Mouse (Mus musculus) embryonic fibroblast, embryonic 13.5 days (primary cell): ENCODE results near the gene Lnpep.

ENCODE experiments used
- CTCF ChIP-seq: IDR thresholded peaks from 2 replicates; pipeline ENCODE4 v1.5.1; 2011; ENCODE audit warnings: mild to moderate bottlenecking, control low read depth, low read length, moderate library complexity, borderline replicate concordance; ENCODE audit not compliant: insufficient read depth
- POLR2A ChIP-seq: IDR thresholded peaks from 2 replicates; pipeline ENCODE4 v1.6.1; 2011; ENCODE audit warnings: low read depth, mild to moderate bottlenecking, control low read depth, low read length, moderate library complexity

DNA sequence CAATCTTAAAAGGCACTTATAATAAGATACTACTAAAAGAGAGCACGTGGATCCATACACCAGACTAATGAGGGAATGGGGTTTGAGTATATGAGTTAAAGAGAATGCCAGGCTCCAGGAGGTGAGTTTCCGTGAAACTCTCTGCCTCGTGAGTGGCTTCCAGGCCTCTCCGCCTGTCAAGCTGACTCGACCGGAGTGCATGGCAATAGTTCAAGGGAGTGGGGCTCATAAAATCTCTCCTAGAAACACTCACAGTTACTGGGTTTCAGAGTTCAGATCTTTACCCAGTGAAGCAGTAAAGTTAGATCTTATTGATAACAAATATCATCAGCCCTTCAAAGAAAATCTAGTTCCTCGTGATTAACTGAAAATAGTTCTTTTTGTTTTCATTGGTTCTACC lies 128.1 kb downstream of the Lnpep start:
- TF ChIP-seq CTCF (no peak), POLR2A (no peak)
